Mouse (Mus musculus): ENCODE measurements around the gene Nkx6-1. TPM values are rescaled to one million over a fixed set of nuclear protein-coding genes. Genes with fewer than 3 reads are reported as not detected.

Gene Nkx6-1
- polyA plus RNA-seq, 1 experiment from 2014 or later: 5.2 TPM

DNA sequence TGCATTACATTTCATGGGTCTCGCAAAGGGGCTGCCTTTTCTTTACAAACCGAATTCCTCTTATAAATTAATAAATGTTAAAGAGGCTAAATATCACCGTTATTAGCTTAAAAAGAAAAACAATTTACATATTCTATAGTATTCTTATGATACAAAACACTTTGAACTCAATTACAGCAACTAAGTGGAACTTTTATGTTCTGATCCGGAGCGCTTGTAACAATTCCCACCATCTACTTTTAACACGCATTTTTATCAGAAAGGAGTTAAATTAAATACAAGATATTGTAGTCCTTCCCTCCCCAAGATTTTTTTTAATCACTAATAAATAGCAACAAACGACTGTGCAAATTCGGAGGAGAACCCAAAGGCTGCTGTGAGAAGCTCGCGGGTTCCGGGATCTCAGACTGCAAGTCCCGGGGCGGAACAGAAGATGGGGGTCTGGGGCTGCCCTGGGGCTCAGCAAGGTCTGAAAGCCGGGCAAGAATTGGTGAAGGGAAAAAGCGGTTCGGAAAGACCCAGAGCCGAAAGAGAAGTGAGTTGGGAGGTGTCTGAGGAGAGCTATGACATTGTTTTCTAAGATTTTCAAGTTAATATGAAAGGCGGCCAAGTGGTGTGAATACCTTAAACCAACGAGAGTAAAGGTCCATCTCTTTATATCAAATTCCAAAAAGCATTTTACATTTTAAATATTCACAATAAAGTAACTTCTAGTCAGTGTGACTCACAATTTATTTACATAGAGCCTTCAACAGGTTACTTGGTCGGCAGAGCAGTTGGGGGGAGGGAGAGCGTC lies 6.4 kb downstream of the Nkx6-1 start:
- 10% methylated on average over 21 of the region's 21 CpGs for WGBS
- Histone ChIP-seq H3K9ac (no peak overlapping the region), H3K27ac (no peak overlapping the region), H3K4me2 (peak overlapping the region; percentile 31), H3K4me3 (replicated peaks) (0 out of 2 replicates have a peak overlapping the region, but pooled peaks have one; percentile 0), H3K9me3 (no peaks in the 10 kb centered on the region), H3K4me1 (peaks cover 3% of the 10 kb centered on the region), H3K36me3 (no peaks in the 10 kb centered on the region), H3K27me3 (replicated peaks) (peaks cover 58% of the 10 kb centered on the region)
- no peak for ATAC-seq (ENCODE audit: insufficient read depth, low FRiP score, low read depth)

DNA sequence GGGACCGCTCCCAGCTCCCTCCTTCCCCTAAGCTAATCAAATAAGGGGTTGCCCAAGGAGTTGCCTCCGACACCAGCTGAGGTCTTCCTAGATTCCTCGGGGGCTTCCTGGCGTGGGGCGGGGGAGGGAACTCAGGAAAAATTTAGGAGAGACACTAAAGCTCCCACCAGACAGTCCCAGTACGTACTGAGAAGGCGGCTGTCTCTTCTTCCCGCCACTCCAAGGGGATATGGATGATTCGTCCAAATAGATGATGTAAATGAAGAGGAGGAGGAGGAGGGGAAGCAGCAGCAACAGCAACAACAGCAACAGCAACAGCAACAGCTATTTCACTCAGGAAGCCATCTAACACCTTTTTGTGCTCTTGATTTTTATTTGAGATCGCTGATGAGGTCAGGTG lies 7.1 kb downstream of the Nkx6-1 start:
- H3K9ac ChIP-seq: no peak overlapping the region
- H3K27ac ChIP-seq: no peak overlapping the region
- no peaks in the 10 kb centered on the region for H3K36me3 ChIP-seq
- 0 out of 2 replicates have a peak overlapping the region, but pooled peaks have one; percentile 5 for H3K4me3 ChIP-seq (replicated peaks)
- H3K4me2 ChIP-seq: no peak overlapping the region; the same call in 1 of the 2 replicates
- no peaks in the 10 kb centered on the region for H3K9me3 ChIP-seq
- WGBS: 6% methylated on average over 10 of the region's 10 CpGs
- peaks cover 3% of the 10 kb centered on the region; the same call in 1 of the 2 replicates for H3K4me1 ChIP-seq
- ATAC-seq (ENCODE audit: insufficient read depth, low FRiP score, low read depth): no peak
- peaks cover 53% of the 10 kb centered on the region for H3K27me3 ChIP-seq (replicated peaks)

DNA sequence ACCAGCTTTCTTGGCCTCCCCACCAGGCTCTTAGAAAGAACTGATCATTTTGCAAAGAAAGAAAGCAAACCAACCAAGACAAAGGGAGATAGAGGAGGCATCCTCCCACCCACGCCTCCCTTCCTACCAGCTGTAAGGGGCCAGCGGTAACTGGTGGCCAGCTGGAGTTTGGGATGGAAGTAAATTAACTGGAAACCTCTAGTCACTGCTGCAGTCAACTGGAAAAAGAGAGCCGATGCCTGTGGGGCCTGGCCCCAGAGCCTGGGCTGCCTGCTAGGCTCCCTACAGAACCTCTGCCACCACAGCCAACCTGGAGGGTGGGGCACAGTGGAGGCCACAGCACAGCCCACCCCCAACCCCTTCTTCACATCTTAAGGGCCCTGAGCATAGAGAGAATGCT lies 8.7 kb downstream of the Nkx6-1 start:
- Histone ChIP-seq H3K4me2 (no peak overlapping the region), H3K4me3 (replicated peaks) (no peak overlapping the region), H3K9ac (no peak overlapping the region), H3K27ac (no peak overlapping the region), H3K9me3 (no peaks in the 10 kb centered on the region), H3K27me3 (replicated peaks) (peaks cover 39% of the 10 kb centered on the region), H3K36me3 (no peaks in the 10 kb centered on the region), H3K4me1 (peaks cover 3% of the 10 kb centered on the region; the same call in 1 of the 2 replicates)
- 14% methylated on average over 3 of the region's 3 CpGs for WGBS
- ATAC-seq (ENCODE audit: insufficient read depth, low FRiP score, low read depth): no peak

DNA sequence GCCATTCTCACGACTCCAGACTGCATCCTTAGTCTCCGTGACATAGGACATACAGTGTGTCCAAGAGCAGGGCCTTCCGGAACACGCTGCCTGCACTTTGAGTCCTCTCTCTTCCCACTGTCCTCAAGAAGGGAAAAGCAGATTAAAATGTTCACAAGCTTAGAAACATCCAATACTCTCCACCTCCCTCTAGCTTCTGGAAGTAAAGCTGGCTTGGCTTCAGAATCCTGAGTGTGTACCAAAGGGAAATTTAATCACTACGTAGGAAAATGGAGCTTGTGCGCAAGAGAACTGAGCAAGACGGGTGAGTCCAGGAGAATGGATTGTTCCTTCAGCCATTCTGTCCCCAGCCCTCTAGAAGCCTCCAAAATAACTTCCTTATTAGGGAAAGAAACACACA lies 9.4 kb downstream of the Nkx6-1 start:
- 50% methylated on average over 7 of the region's 7 CpGs for WGBS
- peaks cover 3% of the 10 kb centered on the region; the same call in 1 of the 2 replicates for H3K4me1 ChIP-seq
- no peak overlapping the region for H3K4me2 ChIP-seq
- peaks cover 39% of the 10 kb centered on the region for H3K27me3 ChIP-seq (replicated peaks)
- no peaks in the 10 kb centered on the region for H3K36me3 ChIP-seq
- no peak for ATAC-seq (ENCODE audit: insufficient read depth, low FRiP score, low read depth)
- H3K4me3 ChIP-seq (replicated peaks): no peak overlapping the region
- no peak overlapping the region for H3K9ac ChIP-seq
- no peak overlapping the region for H3K27ac ChIP-seq
- no peaks in the 10 kb centered on the region for H3K9me3 ChIP-seq

DNA sequence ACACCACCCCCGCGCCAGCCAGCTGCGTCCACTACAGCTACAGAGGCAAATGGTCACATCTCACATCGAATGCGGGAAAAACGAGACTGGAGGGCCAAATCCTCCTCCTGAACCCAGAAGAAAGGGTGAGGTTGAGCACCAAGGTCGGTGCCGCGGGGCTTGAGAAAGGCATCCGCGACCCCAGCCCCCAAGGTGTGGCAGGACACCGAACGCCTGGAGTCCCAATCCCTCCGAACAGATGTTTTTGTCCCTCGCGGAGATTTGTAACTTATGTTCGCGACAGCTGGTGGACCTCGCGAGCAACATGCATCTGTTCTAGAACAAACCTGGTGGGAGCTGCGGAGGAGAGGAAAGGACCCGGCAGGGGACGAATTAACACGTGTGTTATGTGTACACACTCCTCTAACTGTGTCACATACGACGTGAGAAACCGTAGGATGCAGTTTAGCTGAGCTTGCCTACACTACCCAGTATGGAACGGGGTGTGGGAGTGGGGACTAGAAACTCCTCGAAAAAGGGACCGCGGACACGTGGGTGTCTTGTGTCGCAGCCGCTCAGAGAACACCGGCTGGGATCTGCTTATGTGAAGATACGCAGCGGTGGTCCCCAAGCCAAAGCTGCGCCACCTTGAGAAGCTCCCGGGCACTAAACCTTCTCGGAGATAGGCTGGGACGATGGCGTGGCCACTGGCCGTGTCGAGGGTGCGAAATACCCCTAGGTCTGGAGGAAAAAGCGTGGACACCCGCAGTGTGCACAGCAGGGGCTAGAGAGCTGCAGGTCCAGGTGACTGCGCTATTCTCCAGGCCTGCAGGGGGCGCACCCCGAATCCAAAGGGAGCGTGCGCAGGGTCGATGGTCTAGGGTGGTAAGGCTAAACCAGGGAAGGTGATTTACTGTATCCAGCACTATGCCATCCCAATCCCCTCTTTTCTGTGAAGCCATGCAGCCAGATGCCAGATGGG lies 16.8 kb downstream of the Nkx6-1 start:
- Histone ChIP-seq H3K9me3 (no peaks in the 10 kb centered on the region), H3K27me3 (replicated peaks) (peaks cover 50% of the 10 kb centered on the region), H3K27ac (no peak overlapping the region), H3K9ac (no peak overlapping the region), H3K36me3 (no peaks in the 10 kb centered on the region), H3K4me1 (peaks cover 7% of the 10 kb centered on the region; the same call in 1 of the 2 replicates), H3K4me3 (replicated peaks) (peak overlapping the region; percentile 17), H3K4me2 (peak overlapping the region; percentile 43)
- WGBS: 3% methylated on average over 53 of the region's 53 CpGs
- ATAC-seq (ENCODE audit: insufficient read depth, low FRiP score, low read depth): no peak

DNA sequence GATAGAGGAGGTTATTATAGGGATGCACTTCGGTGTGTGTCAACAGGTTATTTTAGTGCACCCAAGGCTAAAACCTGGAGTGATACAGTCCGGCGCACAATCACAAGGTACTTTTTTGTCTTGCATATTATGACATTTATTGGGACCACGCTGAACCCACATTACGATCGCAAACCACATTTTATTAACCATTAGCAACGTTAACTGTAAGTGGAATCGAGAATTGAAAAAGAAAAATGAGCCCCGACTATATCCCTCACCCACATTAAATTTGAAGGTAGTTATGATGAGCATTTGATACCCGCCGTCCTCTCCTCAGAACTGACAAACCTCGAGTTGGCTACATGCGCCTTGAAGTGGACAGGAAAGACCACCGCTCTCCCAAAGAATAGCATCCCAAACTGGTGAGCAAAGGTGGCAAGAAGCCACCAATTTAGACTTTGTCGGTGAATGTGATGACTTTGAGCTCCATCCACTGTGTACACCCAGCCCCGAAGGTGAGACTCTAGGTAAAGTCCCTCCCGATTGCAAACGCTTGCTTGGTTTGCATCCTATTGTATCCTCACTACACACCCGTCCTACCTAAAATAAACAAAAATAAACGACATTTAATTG lies 17.7 kb downstream of the Nkx6-1 start:
- 33% methylated on average over 20 of the region's 20 CpGs for WGBS
- H3K4me1 ChIP-seq: peaks cover 7% of the 10 kb centered on the region; the same call in 1 of the 2 replicates
- peaks cover 50% of the 10 kb centered on the region for H3K27me3 ChIP-seq (replicated peaks)
- H3K4me3 ChIP-seq (replicated peaks): 0 out of 2 replicates have a peak overlapping the region, but pooled peaks have one; percentile 17
- ATAC-seq (ENCODE audit: insufficient read depth, low FRiP score, low read depth): no peak
- no peak overlapping the region for H3K4me2 ChIP-seq
- H3K9me3 ChIP-seq: no peaks in the 10 kb centered on the region
- H3K27ac ChIP-seq: no peak overlapping the region
- H3K9ac ChIP-seq: no peak overlapping the region
- H3K36me3 ChIP-seq: no peaks in the 10 kb centered on the region

DNA sequence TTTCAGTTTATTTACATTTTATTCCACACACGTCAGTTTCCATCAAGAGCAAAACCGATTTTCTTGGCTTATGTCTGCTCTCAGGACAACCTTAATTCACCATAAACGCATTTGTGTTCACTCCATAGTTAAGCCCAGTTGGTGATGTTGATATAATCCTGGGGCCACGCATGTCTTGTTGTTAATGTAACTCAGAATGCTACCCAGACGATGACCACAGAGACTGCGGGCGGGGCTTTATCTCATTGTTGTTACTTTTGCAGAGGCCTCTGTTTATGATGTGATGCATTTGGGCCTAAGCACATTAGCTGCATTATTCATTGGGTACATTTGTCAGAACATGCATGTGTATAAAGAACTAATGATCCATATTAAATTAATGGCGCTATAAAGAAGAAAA lies 19.7 kb downstream of the Nkx6-1 start:
- ATAC-seq (ENCODE audit: insufficient read depth, low FRiP score, low read depth): no peak
- peaks cover 50% of the 10 kb centered on the region for H3K27me3 ChIP-seq (replicated peaks)
- WGBS: 64% methylated on average over 8 of the region's 8 CpGs

DNA sequence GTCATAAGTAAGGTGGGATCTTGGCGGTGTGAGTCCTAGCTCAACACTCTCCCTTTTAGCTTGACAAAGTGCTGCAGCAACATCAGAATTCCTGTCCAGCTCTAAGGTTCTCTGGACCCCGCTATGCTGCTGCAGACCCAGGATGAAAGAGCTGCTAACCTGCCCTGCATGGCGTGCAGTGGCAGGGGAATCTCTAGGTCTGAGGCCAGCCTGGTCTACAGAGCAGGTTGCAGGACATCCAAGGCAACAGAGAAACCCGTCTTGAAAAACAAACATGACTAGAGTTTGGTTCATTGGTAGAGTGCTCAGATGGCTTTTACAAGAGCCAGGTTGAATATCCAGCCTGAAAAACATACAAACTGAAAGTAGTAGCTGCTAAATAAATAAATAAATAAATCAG lies 26.7 kb downstream of the Nkx6-1 start:
- 81% methylated on average over 4 of the region's 4 CpGs for WGBS
- Histone ChIP-seq H3K4me2 (no peak overlapping the region), H3K9me3 (no peaks in the 10 kb centered on the region), H3K9ac (no peak overlapping the region), H3K27ac (no peak overlapping the region), H3K4me3 (replicated peaks) (no peak overlapping the region), H3K36me3 (no peaks in the 10 kb centered on the region), H3K27me3 (replicated peaks) (no peaks in the 10 kb centered on the region), H3K4me1 (no peaks in the 10 kb centered on the region)
- ATAC-seq (ENCODE audit: insufficient read depth, low FRiP score, low read depth): no peak

More for the DNA sequence above, 19.7 kb downstream of the Nkx6-1 start:
- Histone ChIP-seq H3K36me3 (no peaks in the 10 kb centered on the region), H3K4me2 (no peak overlapping the region), H3K9ac (no peak overlapping the region), H3K4me1 (peaks cover 7% of the 10 kb centered on the region; the same call in 1 of the 2 replicates), H3K9me3 (no peaks in the 10 kb centered on the region), H3K4me3 (replicated peaks) (no peak overlapping the region), H3K27ac (no peak overlapping the region)

Other genes starting within 250 kb of the Nkx6-1 start
- 6.5 and 7.5 TPM in 2 replicates for gene Cds1, start 100.1 kb upstream of the Nkx6-1 start, polyA plus RNA-seq (2015; fragmentation: Nextera tagmentation; extraction: Ambion mirVana)

Data from stomach, embryonic 15.5 days (tissue).